Mouse (Mus musculus): ENCODE measurements at regions not wholly inside any gene's neighbourhood (a gene's known extent, or its start where the extent isn't known, plus 50 kb on each side); places are given as distances from the start of the nearest gene placed in this dataset.

DNA sequence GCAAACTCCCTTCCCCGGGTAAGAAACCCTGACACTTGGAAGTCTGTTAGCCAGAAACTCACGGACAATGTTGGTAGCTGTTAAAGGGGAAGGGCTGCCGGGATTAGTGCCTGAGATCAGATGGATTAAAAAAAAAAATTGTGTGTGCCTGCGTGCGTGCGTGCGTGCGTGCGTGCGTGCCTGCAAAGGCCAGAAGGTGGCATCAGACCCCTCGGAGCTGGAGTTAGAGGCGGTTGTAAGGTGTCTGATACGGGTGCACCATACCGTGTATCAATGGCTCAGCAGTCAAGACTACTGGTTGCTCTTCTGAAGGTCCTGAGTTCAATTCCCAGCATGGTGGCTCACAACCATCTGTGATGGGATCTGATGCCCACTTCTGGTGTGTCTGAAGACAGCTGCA lies 59.0 kb upstream of the Ccdc167 start:
- H3K27ac ChIP-seq = no peak overlapping the region
- no peak for DNase-seq (ENCODE audit: extremely low spot score in 1 of 2, low spot score in 2 of 2)
- intact Hi-C loops (cut with DNase I) = no loop called here

DNA sequence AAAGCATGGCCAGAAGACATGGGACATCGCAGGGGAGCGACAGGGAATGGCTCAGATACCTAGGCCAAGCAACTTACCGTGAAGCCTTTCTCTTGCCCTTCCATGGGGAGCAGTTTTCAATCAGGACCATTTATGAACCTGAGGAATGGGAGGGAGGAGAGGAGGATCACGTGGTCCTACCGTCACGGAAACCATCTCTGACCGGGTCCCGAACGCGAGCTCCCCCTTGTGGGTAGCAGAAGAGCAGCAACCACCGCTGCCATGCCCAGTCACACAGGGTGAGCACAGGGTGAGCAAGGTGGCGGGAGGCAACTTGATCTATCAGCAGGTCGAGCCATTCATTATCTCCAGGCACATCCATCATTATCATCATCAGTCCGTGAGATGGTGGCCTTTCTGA lies 56.5 kb upstream of the Ccdc167 start:
- Histone ChIP-seq H3K4me3 (no peak overlapping the region), H3K27ac (no peak overlapping the region)
- DNase-seq (ENCODE audit: extremely low spot score in 1 of 2, low spot score in 2 of 2) = peak in 1 of 2 experiments; percentile 47
- intact Hi-C loops (cut with DNase I) = no loop called here
- TF ChIP-seq CTCF (IDR thresholded peaks at IDR 0.05) = peak; percentile 66

More for the DNA sequence above, 59.0 kb upstream of the Ccdc167 start:
- no peak for TF ChIP-seq CTCF (IDR thresholded peaks at IDR 0.05)
- H3K4me3 ChIP-seq = no peak overlapping the region

DNA sequence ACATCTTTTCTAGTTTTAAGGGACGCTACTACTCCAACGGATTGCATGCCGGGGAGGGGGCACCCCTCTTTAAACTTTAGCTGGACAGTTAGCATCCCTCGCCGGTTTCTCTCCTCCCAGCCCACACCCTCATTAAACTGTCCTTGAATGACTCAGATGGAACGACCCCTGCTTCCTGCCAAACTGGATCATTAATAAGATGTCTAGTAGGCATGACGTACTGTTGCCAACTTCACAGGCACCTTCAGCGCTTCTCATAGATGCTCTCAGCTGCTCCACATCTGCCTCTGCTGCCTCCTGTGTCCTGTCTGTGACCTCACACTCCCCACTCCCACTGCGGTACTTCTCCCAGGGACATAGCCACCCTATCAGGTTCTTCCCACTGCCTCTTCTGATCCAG lies 54.1 kb upstream of the Ccdc167 start:
- H3K4me3 ChIP-seq = no peak overlapping the region
- no peak for TF ChIP-seq CTCF (IDR thresholded peaks at IDR 0.05)
- H3K27ac ChIP-seq = no peak overlapping the region
- DNase-seq (ENCODE audit: extremely low spot score in 1 of 2, low spot score in 2 of 2) = no peak
- intact Hi-C loops (cut with DNase I) = no loop called here

DNA sequence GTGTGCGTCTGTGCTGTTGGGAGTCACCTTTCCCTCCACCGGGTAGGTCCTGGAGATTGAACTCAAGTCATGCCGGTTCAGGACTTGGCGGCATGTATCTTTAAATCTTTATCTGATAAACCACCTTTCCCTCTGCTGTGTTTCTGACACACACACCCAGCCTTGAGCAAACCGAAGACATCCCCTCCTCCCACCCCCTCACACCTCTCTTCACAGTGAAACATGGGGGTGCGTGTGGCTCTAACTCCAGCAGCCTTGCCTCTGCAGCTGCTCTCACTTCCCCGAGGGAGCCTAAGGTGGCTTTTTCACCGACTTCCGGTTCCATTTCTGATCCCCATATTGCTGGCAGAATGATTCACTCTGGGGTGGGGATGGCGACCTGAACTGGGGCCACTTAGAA lies 52.8 kb upstream of the Ccdc167 start:
- no peak for DNase-seq (ENCODE audit: extremely low spot score in 1 of 2, low spot score in 2 of 2)
- intact Hi-C loops (cut with DNase I) = no loop called here
- Histone ChIP-seq H3K4me3 (no peak overlapping the region), H3K27ac (no peak overlapping the region)
- no peak for TF ChIP-seq CTCF (IDR thresholded peaks at IDR 0.05)

DNA sequence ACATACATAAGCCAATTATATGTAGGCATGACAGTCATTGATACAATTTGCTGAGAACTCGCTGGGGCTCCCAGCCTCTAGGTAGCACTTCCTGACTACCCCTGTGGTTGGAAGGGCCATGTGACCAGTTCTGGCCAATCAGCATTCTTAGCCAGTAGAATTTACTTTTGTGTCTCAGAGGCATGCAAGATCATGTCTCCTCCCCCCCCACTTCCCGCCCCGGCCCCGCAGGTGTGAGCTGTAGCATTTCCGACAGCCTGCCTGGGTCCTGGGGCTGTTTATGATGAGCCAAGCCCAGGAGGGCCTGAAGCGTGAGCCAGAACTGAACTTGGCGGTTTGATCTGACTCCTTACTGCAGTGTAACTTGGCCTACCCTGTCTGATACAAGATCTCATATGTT lies 52.3 kb upstream of the Ccdc167 start:
- intact Hi-C loops (cut with DNase I) = no loop called here
- DNase-seq (ENCODE audit: extremely low spot score in 1 of 2, low spot score in 2 of 2) = no peak
- no peak for TF ChIP-seq CTCF (IDR thresholded peaks at IDR 0.05)
- Histone ChIP-seq H3K27ac (no peak overlapping the region), H3K4me3 (no peak overlapping the region)

DNA sequence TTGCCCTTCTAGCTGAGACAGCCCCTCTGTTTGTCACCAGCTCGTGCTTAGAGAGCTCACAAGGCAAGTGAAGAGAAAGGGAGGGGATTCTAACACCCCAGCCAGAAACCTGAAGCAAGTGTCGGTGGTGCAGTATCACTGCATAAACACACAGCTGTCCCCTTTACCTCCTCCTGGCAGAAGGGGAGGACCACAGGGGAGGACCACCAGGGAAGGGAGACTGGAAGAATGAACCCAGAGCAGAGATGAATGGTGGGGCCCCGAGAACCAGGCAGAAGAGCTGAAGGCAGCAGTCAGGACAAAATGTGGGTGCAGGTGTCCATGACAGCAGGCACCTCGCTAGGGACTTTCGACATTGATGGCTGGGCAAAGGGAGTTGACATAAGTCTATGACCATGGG lies 51.8 kb upstream of the Ccdc167 start:
- no peak for DNase-seq (ENCODE audit: extremely low spot score in 1 of 2, low spot score in 2 of 2)
- Histone ChIP-seq H3K27ac (no peak overlapping the region), H3K4me3 (no peak overlapping the region)
- TF ChIP-seq CTCF (IDR thresholded peaks at IDR 0.05) = no peak
- intact Hi-C loops (cut with DNase I) = no loop called here

Measured in left cerebral cortex, adult 2 months (tissue).